Mouse (Mus musculus): ENCODE data around the gene Fam227b. TPM values are rescaled to one million over a fixed set of nuclear protein-coding genes. Genes with fewer than 3 reads are reported as not detected.

Gene Fam227b
- total RNA-seq, 2 experiments from 2014 or later = 0.54 TPM; not detected in 1

DNA sequence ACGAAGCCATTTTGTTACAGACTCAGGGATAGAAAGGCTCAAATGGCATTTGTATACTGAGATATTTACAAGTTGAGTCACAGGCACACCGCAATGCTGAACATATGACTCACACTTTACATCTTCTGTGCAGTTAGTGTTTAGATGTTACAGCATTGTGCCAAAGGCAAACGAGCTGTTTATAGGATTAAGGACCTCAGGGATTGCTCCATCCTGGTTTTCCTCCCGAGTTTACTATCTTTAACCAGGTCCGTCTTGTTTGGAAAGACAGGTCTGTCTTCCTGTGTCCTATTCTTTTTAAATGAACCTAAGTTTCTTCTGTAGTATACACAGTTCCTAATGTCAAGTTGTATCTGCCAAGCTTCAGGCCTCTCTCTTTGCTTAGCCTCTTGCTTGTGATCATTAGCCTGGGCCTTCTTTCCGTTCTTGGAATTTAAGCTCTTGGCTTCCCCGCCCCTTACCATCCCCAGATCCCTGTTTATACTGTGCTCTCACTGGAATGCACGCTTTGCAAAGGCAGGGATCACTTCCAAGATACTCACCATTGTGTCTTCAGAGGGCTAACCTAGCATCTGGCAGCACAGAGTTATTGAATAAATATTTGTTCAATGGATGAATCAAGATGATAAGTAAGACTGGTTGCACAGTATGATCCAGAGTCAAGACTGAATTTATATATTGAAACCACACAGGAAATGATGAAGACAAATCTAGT, 120.5 kb downstream of the Fam227b start:
- DNase-seq (ENCODE audit: extremely low spot score in 1 of 2, low spot score in 2 of 2) = no peak
- intact Hi-C loops (cut with DNase I) = loop anchor here (5.0 to 10.0 kb wide), 3 partner anchors 139 to 367 kb away; no protein-coding TSS in a partner anchor

DNA sequence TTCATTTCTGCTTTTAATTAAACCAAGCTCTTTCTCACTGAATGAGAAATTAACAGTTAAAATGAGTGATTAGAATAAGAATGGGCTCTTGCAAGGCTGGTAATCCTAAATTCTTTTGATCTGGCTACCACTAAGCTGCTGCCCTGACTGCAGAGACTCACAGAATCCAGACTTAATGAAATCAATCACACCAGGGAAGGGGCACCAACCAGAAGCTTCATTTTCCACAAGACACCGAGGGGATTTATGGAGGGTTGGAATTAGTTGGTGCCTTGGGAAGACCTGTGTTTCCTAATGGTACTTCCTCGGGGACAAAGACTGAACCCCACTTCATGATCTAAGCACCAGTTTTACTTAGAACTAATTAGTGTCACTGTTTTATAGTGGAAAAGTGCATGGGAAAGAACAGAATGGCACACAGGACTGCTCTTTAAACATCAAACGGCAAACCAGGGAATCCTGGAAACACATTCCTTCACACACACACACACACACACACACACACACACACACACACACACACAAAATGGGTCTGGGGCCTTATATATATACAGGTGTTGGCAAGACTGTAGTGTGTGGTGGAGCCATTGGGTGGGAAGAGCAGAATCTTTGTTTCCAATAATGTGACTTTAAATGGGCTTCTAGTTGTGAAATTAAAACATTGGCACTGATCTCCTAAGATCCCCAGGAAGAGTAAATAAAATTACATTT, 135.9 kb downstream of the Fam227b start:
- intact Hi-C loops (cut with DNase I) = no loop called here
- DNase-seq (ENCODE audit: extremely low spot score in 1 of 2, low spot score in 2 of 2) = no peak

DNA sequence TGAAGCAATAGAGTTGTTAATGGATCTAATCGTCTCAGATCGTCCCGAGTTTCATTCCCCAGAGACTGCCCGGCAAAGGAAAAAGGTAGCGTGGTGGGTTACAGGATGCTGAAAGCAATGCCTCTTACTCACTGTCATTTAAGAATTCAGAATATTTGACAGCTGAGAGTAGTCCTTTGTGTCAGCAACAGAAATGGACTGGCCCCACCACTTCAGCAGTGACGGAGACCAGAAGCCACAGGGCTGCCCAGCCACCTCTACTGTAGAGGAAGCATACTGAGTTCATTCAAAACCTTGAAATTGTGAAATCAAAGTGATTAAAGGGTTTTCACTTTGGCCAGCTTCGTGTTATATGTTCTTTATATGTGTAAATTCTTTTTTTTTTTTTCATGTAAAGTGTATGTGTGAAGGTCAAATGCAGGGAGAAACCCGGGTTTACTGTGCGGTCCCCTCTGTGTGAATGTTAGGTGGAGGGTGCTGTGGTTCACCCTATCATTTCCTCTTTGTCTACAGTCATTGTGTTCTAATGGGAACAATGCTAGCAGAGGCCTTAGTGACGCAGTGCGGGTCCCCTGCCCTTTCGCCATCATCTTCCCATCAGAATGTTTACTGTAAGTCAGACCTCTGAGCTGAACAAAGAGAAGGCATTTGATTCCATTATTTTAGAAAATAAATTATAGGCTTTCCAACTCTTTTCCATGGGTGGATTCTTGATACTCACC, 136.7 kb downstream of the Fam227b start:
- intact Hi-C loops (cut with DNase I) = no loop called here
- DNase-seq (ENCODE audit: extremely low spot score in 1 of 2, low spot score in 2 of 2) = no peak

DNA sequence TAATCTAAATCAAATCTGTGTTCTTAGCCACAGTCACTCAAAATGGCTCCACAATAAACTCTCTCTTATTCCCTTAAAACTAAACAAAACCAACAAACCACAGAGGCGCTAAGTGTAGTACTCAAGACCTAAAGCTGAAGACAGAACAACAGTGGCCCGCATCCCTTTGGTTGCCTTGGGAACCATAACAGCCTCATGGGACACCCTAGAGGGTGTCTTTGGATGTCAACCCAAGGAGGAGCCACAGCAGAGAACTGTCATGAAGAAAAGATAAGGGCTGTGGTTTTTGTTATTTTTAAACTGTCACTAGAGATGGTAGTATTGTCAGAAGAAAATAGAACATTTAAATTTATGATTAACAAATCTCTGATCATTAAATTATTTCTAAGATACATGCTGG, 145.1 kb downstream of the Fam227b start:
- intact Hi-C loops (cut with DNase I) = no loop called here

DNA sequence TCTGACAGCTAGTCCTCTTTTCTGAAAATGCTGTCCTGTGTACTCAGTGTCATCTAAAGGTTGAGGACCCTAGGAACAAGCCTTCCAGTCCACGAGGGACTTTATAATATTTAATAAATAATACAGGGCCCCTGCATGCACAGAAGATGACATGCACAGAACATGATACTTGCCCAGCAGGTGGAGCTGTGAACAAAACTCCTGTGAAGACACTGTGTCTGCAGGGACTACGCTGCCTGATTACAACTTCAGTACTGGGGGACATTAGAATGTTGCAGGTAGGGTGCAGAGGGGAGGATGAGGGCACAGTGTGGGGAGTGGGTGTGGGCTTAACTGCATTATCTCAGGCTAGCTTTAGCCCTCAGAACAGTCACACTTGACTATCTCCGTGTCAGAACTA, 145.7 kb downstream of the Fam227b start:
- DNase-seq (ENCODE audit: extremely low spot score in 1 of 2, low spot score in 2 of 2) = peak; percentile 9 to 51
- intact Hi-C loops (cut with DNase I) = no loop called here

More for the DNA sequence above, 145.1 kb downstream of the Fam227b start:
- no peak for DNase-seq (ENCODE audit: extremely low spot score in 1 of 2, low spot score in 2 of 2)

DNA sequence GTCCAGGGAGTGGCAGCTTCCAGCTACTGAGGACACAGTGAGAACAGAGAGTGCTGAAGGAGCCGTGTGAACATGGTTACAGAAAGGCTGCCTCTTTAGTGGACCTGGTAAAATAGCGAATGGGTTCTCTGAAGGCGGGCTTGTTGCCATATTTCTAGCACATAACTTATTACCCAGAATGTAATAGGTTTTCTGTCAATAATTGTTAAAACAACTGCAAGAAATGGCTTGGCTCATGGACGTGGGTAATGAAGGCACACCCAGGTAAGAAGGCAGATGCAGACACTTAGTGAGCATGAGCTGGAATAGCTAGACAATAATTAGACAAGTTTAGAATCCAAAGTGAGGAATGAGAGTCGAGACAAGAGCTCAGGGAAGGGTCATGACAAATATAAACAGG, 149.5 kb downstream of the Fam227b start:
- intact Hi-C loops (cut with DNase I) = no loop called here
- no peak for DNase-seq (ENCODE audit: extremely low spot score in 1 of 2, low spot score in 2 of 2)

DNA sequence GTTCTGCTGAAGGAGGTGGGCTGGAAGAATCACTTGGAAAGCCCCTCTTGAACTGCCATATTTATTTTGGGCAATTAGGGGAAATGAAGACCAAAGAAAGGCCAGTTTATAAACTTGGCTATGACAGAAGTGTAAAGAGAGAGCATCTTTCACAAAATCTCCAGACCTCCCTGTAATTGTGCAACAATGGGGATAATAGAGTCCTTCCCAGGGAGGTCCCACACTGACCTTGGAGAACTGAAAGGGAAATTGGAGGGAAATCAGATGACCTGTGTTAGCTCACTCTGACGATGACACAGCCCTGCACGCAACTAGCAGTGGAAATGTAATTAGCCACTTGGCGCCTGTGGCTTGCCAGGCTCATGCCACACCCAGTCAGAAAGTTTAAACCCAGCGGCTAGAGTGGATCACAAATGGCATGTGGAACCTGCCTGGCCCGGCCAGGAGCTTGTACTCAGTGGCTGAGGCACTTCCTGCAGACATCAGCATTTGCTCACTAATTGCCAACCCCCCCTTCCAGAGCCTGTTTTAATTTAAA, 175.9 kb downstream of the Fam227b start:
- DNase-seq (ENCODE audit: extremely low spot score in 1 of 2, low spot score in 2 of 2) = no peak
- intact Hi-C loops (cut with DNase I) = no loop called here

DNA sequence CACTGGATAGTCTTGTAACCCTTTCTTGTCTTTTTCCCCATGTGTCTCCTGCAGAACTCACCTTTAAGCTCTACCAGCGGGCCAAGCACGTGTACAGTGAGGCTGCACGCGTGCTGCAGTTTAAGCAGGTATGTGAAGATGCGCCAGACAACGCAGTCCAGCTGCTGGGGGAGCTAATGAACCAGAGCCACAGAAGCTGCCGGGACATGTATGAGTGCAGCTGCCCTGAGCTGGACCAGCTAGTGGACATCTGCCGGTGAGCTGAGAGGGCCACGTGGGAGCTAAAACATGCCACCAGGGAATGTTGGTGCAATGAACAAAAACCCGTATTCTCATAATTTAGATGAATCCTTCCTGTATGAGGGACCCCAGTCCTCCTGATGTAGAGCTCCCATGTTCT, 176.6 kb downstream of the Fam227b start:
- intact Hi-C loops (cut with DNase I) = no loop called here
- DNase-seq (ENCODE audit: extremely low spot score in 1 of 2, low spot score in 2 of 2) = no peak

DNA sequence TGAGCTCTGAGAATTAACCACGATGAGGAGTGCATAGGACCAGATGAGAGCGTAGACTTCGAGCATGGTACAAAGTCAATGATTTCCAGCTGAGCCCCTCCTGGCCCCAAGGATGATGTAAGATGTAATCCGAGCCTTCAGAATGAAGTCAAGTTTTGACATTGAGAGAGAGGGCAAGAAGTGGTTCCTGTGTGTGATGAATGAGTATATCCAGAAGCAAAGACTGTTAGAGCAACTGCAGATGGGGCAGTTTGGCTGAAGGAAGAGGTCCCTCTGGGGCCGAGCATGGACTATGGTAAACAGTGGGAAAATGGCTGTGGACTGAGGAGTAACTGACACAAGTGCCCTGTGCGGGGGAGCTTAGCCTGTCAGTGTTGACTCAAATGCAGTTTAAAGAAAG, 178.6 kb downstream of the Fam227b start:
- intact Hi-C loops (cut with DNase I) = no loop called here
- no peak for DNase-seq (ENCODE audit: extremely low spot score in 1 of 2, low spot score in 2 of 2)

DNA sequence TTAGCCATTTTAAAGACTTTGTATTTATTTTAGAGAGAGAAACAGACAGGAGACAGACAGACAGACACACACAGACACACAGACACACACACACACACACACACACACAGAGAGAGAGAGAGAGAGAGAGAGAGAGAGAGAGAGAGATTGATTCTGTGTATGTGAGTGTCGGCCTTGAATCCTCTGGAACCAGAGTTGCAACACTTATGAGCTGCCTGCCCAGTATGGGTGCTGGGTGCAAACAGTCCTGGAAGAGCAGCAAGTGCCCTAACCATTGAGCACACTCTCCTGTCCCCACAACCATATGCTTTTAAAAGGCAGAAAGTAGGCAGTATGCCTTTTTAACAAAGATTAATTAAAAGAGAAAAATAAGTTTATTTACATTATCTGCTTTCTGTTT, 183.0 kb downstream of the Fam227b start:
- DNase-seq (ENCODE audit: extremely low spot score in 1 of 2, low spot score in 2 of 2) = no peak
- intact Hi-C loops (cut with DNase I) = no loop called here

DNA sequence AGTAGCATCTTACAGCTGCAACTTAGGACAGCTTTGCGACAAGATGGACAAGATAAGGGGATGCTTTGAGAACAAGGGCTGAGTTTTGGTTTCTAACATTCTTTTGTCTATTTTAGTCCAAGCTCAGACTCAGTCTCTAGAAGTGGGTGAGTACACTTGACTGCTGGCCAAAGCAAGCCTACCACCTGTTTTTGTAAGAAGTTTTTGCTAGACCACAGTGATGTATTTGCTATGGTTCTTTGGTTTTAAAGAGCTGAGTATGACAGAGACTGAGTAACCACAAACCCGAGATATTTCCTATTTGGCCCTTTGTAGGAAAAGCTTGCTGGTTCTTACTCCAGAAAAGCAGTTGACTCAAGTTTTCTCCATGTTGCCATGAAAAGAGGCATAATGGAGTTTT, 203.6 kb downstream of the Fam227b start:
- DNase-seq (ENCODE audit: extremely low spot score in 1 of 2, low spot score in 2 of 2) = no peak

DNA sequence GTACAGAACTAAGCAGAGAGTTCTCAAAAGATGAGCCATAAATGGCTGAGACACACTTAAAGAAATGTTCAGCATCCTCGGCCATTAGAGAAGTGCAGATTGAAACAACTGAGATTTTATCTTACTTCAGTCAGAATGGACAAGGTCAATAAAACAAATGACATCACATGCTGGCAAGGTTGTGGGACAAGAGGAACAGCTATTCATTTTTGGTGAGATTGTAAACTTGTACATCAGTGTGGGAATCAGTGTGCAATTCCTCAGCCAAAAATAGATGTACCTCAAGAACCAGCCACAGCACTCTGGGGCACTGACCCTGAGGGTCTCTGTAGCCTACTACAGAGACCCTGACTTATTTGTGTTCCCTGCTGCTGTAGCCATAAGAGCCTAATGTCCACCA, 208.5 kb downstream of the Fam227b start:
- intact Hi-C loops (cut with DNase I) = no loop called here
- DNase-seq (ENCODE audit: extremely low spot score in 1 of 2, low spot score in 2 of 2) = no peak

More for the DNA sequence above, 203.6 kb downstream of the Fam227b start:
- intact Hi-C loops (cut with DNase I) = no loop called here

DNA sequence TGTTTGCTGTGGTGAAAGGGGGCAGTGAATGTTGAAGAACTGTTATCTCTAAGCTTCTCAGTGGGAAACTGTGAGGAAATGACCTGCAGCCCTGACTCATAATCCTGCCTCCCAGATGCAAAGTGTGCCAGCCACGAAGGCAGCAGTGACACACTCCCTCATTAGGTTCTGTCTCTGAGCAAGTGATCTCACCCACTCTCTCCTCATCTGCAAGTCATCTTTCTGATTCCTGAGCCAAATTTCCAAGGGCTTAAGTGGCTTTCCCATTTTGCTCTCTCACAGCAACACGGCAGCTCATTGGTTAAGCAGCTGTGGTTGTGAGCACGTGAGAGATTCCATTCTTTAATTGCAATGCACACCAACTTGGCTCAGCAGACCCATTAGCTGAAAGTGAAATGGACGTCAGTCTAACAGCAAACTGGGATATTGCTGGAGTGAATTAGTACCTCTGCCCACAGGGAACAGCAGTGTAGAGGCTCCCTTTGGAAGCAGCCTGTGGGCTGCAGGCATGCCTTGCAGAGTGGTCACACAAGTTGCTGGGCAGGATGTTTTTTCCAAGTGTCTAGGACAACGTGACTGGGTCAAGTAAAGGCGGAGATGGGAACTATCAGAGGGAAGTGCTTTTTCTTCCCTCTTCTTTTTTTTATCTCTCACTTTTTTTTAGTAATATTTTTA, 210.6 kb downstream of the Fam227b start:
- no peak for DNase-seq (ENCODE audit: extremely low spot score in 1 of 2, low spot score in 2 of 2)

DNA sequence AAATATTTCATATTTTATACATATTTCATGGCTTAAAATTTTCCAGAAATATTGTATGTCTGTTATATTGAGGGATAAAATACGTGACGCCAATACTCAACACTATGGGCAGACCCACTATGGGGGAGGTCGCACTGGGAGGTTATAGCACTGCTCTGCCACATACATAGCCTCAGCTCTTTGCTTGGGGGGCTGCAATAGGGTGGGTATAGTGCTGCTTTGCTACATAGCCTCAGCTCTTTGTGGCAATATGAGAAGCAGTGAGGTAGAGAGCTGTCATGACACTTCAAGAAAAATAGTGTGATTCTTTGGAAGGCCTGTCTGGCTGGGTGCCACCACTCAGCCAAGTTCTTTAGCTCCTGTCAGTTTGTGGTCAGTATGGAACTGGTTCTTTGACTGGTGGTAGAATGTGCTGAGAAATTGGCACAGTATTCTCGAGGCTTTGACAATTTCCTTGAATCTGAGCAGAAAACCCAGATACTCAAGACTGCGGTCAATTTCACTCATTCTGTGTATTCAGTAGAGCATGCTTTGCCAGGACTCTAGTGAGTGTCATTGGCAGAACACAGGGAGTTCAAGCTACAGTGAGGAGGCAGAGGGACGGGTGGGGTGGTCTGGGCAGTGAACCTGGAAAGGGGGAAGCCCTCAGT, 212.7 kb downstream of the Fam227b start:
- intact Hi-C loops (cut with DNase I) = no loop called here
- DNase-seq (ENCODE audit: extremely low spot score in 1 of 2, low spot score in 2 of 2) = no peak

More for the DNA sequence above, 210.6 kb downstream of the Fam227b start:
- intact Hi-C loops (cut with DNase I) = no loop called here

DNA sequence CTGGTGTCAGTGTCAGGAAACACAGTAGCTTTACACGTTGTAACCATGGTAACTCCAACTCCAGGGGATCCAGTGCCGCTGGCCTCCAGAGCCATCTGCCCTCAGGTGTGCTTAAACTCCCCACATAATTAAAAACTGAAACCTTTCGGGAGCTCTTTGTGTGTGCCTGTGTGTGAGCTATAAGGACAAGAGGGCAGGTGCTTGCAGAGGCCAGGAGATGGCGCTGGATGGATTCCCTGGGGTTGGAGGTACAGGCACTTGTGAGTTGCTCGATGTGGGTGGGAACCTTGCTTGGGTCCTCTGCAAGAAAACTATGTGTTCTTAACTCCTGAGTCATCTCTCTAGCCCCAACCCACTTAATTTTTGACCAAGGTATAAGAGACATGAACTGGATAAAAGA, 215.4 kb downstream of the Fam227b start:
- intact Hi-C loops (cut with DNase I) = no loop called here
- no peak for DNase-seq (ENCODE audit: extremely low spot score in 1 of 2, low spot score in 2 of 2)

DNA sequence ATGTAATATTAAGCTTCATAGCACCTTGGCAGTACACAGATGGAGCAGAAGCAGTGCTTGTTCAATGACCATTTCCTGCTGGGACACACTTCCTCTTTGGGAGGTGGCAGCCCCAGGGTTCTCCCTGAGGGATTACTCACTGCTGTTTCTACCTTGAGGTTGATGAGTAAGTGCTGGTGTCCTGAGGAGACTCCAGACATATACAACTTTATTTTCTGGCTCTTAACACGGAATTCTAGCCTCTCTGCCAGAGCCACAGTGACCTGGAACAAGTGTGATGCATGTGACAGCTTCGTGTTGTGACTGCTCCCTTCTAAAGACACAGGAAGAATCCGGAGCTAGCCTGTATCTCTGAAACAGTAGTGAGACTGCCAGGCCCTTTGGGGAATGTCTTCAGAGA, 217.8 kb downstream of the Fam227b start:
- DNase-seq (ENCODE audit: extremely low spot score in 1 of 2, low spot score in 2 of 2) = no peak
- intact Hi-C loops (cut with DNase I) = no loop called here

All from left cerebral cortex, postnatal 10 days (tissue).